8 mouse cellular contexts compared by ENCODE assay signal in the genomic region with DNA sequence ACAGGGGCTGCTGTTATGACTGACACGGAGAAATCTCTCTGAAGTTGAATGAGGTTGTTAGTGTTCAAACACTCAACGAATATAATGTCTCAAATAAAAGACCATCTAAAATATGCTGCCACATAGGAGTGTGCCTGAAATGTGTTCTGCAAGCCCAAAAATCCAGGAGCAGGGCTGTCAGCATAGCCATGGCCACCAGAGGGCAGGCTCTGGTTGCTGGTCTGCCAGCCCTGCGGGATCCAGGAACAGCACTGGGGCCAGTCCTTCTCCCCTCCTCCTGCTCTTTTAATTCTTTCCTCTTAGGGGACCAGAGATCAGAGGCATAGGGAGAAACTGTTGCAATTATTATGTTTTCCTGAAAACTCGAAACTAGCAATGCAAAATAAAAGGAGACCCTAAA.
DNase-seq lines count a peak whose midpoint lies in the region; ATAC-seq and TF ChIP-seq lines count a peak whose summit lies in the region.

No protein-coding gene starts in this region.

- TF ChIP-seq CTCF in testis, adult 2 months (IDR thresholded peaks at IDR 0.05; ENCODE audit: control insufficient read depth, insufficient read depth, insufficient replicate concordance, low read depth, low read length) = peak; percentile 85

- no peak overlapping the region for H3K27ac ChIP-seq in testis, adult 2 months (ENCODE audit: control insufficient read depth, insufficient read depth, low read depth, low read length)

- ATAC-seq in erythroid progenitor cell, adult 5-6 weeks (replicated peaks; ENCODE audit: low FRiP score, poor library complexity, severe bottlenecking) = no peak

- TF ChIP-seq POLR2A in testis, adult 2 months (IDR thresholded peaks at IDR 0.05; ENCODE audit: control insufficient read depth, low read depth, low read length) = no peak

- H3K4me3 ChIP-seq in testis, adult 2 months (ENCODE audit: control insufficient read depth, low read depth, low read length) = no peak overlapping the region

- no peak for DNase-seq in testis, postnatal 14 days (ENCODE audit: low spot score)
- DNase-seq in cerebellum, adult 8-10 months = peak; percentile 32
- DNase-seq in gastrocnemius, postnatal 10 days = peak; percentile 81
- peak; percentile 90 to 92 for DNase-seq in kidney, postnatal 4 days
- DNase-seq in lung, postnatal 10 days = peak; percentile 82
- DNase-seq in retina, postnatal 7 days (ENCODE audit: low read depth, low spot score) = peak; percentile 38

- H3K4me1 ChIP-seq in testis, adult 2 months (ENCODE audit: control insufficient read depth, insufficient read depth, low read length) = peaks cover 6% of the 10 kb centered on the region

- no peaks in the 10 kb centered on the region for H3K36me3 ChIP-seq in testis, adult 2 months (ENCODE audit: control insufficient read depth, insufficient read depth, low read length)

- H3K27me3 ChIP-seq in testis, adult 2 months (ENCODE audit: control insufficient read depth, insufficient read depth, low read length) = no peaks in the 10 kb centered on the region
